Mouse (Mus musculus): Measurements from ENCODE around the gene Glp2r. TPM values are rescaled to one million over a fixed set of nuclear protein-coding genes. Genes with fewer than 3 reads are reported as not detected.

Glp2r gene
- polyA plus RNA-seq, 1 experiment from 2014 or later: not detected

GRCm38 (mm10) chr11:67757373-67758167, 13.4 kb downstream of the Glp2r start:
- no peak overlapping the region for H3K4me3 ChIP-seq (ENCODE audit: inconsistent target)
- H3K27ac ChIP-seq: no peak overlapping the region
- WGBS (ENCODE audit: missing documents): 64% methylated on average over 15 of the region's 15 CpGs
- no peaks in the 10 kb centered on the region for H3K79me2 ChIP-seq (ENCODE audit: inconsistent target)
- no peaks in the 10 kb centered on the region for H3K36me3 ChIP-seq (ENCODE audit: inconsistent target)

- H3K27ac ChIP-seq: no peak overlapping the region
- H3K36me3 ChIP-seq (ENCODE audit: inconsistent target): no peaks in the 10 kb centered on the region
- WGBS (ENCODE audit: missing documents): 100% methylated on average over 1 of the region's 1 CpGs
Observed at GRCm38 (mm10) chr11:67756287-67756686, 14.7 kb downstream of the Glp2r start.

GRCm38 (mm10) chr11:67741569-67741968, 29.4 kb downstream of the Glp2r start:
- no peaks in the 10 kb centered on the region for H3K79me2 ChIP-seq (ENCODE audit: inconsistent target)
- H3K27ac ChIP-seq: no peak overlapping the region
- H3K36me3 ChIP-seq (ENCODE audit: inconsistent target): no peaks in the 10 kb centered on the region
- no peak overlapping the region for H3K4me3 ChIP-seq (ENCODE audit: inconsistent target)

More at GRCm38 (mm10) chr11:67756287-67756686, 14.7 kb downstream of the Glp2r start:
- no peak overlapping the region for H3K4me3 ChIP-seq (ENCODE audit: inconsistent target)
- no peaks in the 10 kb centered on the region for H3K79me2 ChIP-seq (ENCODE audit: inconsistent target)

GRCm38 (mm10) chr11:67738846-67739490, 32.0 kb downstream of the Glp2r start:
- Histone ChIP-seq H3K79me2 (ENCODE audit: inconsistent target) (no peaks in the 10 kb centered on the region), H3K27ac (no peak overlapping the region), H3K36me3 (ENCODE audit: inconsistent target) (no peaks in the 10 kb centered on the region), H3K4me3 (ENCODE audit: inconsistent target) (no peak overlapping the region)
- 91% methylated on average over 5 of the region's 5 CpGs for WGBS (ENCODE audit: missing documents)

- Histone ChIP-seq H3K27ac (no peak overlapping the region), H3K79me2 (ENCODE audit: inconsistent target) (no peaks in the 10 kb centered on the region), H3K4me3 (ENCODE audit: inconsistent target) (no peak overlapping the region), H3K36me3 (ENCODE audit: inconsistent target) (no peaks in the 10 kb centered on the region)
- 81% methylated on average over 6 of the region's 6 CpGs for WGBS (ENCODE audit: missing documents)
Observed at GRCm38 (mm10) chr11:67738345-67738744, 32.6 kb downstream of the Glp2r start.

- H3K4me3 ChIP-seq (ENCODE audit: inconsistent target): no peak overlapping the region
- 64% methylated on average over 3 of the region's 3 CpGs for WGBS (ENCODE audit: missing documents)
- no peaks in the 10 kb centered on the region for H3K36me3 ChIP-seq (ENCODE audit: inconsistent target)
- no peaks in the 10 kb centered on the region for H3K79me2 ChIP-seq (ENCODE audit: inconsistent target)
- no peak overlapping the region for H3K27ac ChIP-seq
Observed at GRCm38 (mm10) chr11:67734597-67734996, 36.4 kb downstream of the Glp2r start.

GRCm38 (mm10) chr11:67733726-67734125, 37.2 kb downstream of the Glp2r start:
- no peaks in the 10 kb centered on the region for H3K79me2 ChIP-seq (ENCODE audit: inconsistent target)
- no peak overlapping the region for H3K27ac ChIP-seq
- WGBS (ENCODE audit: missing documents): no CpG with 5 or more reads among the region's 1 CpGs
- H3K4me3 ChIP-seq (ENCODE audit: inconsistent target): no peak overlapping the region
- H3K36me3 ChIP-seq (ENCODE audit: inconsistent target): no peaks in the 10 kb centered on the region

GRCm38 (mm10) chr11:67731056-67731455, 39.9 kb downstream of the Glp2r start:
- Histone ChIP-seq H3K27ac (no peak overlapping the region), H3K36me3 (ENCODE audit: inconsistent target) (no peaks in the 10 kb centered on the region), H3K79me2 (ENCODE audit: inconsistent target) (no peaks in the 10 kb centered on the region), H3K4me3 (ENCODE audit: inconsistent target) (no peak overlapping the region)
- 81% methylated on average over 2 of the region's 2 CpGs for WGBS (ENCODE audit: missing documents)

- Histone ChIP-seq H3K4me3 (ENCODE audit: inconsistent target) (no peak overlapping the region), H3K27ac (no peak overlapping the region), H3K79me2 (ENCODE audit: inconsistent target) (no peaks in the 10 kb centered on the region), H3K36me3 (ENCODE audit: inconsistent target) (no peaks in the 10 kb centered on the region)
Observed at GRCm38 (mm10) chr11:67728726-67729125, 42.2 kb downstream of the Glp2r start.

GRCm38 (mm10) chr11:67727095-67727494, 43.9 kb downstream of the Glp2r start:
- Histone ChIP-seq H3K36me3 (ENCODE audit: inconsistent target) (no peaks in the 10 kb centered on the region), H3K79me2 (ENCODE audit: inconsistent target) (no peaks in the 10 kb centered on the region), H3K4me3 (ENCODE audit: inconsistent target) (no peak overlapping the region), H3K27ac (no peak overlapping the region)
- WGBS (ENCODE audit: missing documents): 86% methylated on average over 6 of the region's 6 CpGs

- 64% methylated on average over 8 of the region's 8 CpGs for WGBS (ENCODE audit: missing documents)
- Histone ChIP-seq H3K4me3 (ENCODE audit: inconsistent target) (no peak overlapping the region), H3K79me2 (ENCODE audit: inconsistent target) (no peaks in the 10 kb centered on the region), H3K36me3 (ENCODE audit: inconsistent target) (no peaks in the 10 kb centered on the region), H3K27ac (no peak overlapping the region)
Observed at GRCm38 (mm10) chr11:67723231-67724013, 47.5 kb downstream of the Glp2r start.

GRCm38 (mm10) chr11:67722399-67723156, 48.4 kb downstream of the Glp2r start:
- H3K79me2 ChIP-seq (ENCODE audit: inconsistent target): no peaks in the 10 kb centered on the region
- WGBS (ENCODE audit: missing documents): 77% methylated on average over 7 of the region's 7 CpGs
- H3K36me3 ChIP-seq (ENCODE audit: inconsistent target): no peaks in the 10 kb centered on the region
- no peak overlapping the region for H3K27ac ChIP-seq
- no peak overlapping the region for H3K4me3 ChIP-seq (ENCODE audit: inconsistent target)

GRCm38 (mm10) chr11:67721485-67721884, 49.5 kb downstream of the Glp2r start:
- no peak overlapping the region for H3K27ac ChIP-seq
- no peak overlapping the region for H3K4me3 ChIP-seq (ENCODE audit: inconsistent target)
- WGBS (ENCODE audit: missing documents): 83% methylated on average over 5 of the region's 5 CpGs
- H3K79me2 ChIP-seq (ENCODE audit: inconsistent target): no peaks in the 10 kb centered on the region
- no peaks in the 10 kb centered on the region for H3K36me3 ChIP-seq (ENCODE audit: inconsistent target)

- no peak overlapping the region for H3K27ac ChIP-seq
- WGBS (ENCODE audit: missing documents): 64% methylated on average over 4 of the region's 4 CpGs
- no peaks in the 10 kb centered on the region for H3K79me2 ChIP-seq (ENCODE audit: inconsistent target)
- no peaks in the 10 kb centered on the region for H3K36me3 ChIP-seq (ENCODE audit: inconsistent target)
- no peak overlapping the region for H3K4me3 ChIP-seq (ENCODE audit: inconsistent target)
Observed at GRCm38 (mm10) chr11:67715382-67715781, 55.6 kb downstream of the Glp2r start.

Data from macrophage (primary cell).